Mouse (Mus musculus): ENCODE data around the gene Rnd2. TPM values are rescaled to one million over a fixed set of nuclear protein-coding genes. Genes with fewer than 3 reads are reported as not detected.
"Not testable (repeated sequence)": the region's sequence is repeated elsewhere in the genome, so short reads cannot be mapped to it uniquely, and the experiment has no call there.

Gene Rnd2
- polyA plus RNA-seq, 1 experiment from 2014 or later: 26.4 TPM

DNA sequence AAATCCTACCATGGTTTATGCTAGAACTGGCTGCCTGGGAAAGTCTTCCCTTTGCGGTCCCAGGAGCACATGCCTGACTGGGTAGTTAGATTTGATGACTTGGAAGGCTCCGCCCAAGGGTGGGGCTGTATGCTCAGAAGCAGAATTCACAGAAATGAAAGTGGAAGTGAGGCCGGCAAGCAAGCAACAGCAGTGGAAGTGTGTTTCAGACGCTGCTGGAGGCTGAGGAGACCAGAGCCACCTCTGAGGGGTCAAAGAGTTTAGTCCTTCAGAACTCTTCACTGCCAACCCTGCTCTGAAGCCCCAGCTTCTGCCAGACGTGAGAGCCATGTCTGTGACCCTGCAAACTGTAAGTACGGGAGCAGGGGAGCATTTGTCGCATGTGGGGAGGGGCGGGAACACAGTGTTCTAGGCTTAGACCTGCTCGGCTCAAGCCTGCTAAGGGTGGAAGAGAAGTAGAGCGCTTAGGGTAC, 16.5 kb upstream of the Rnd2 start, which contains the start of gene Ifi35:
Ifi35 (plus strand) TSS at position 134 of the 473 bp plus-strand sequence.
- Histone ChIP-seq H3K4me3 (peak within 1 kb of the TSS; percentile 60), H3K27me3 (replicated peaks) (no peaks in the 10 kb centered on the region), H3K36me3 (peaks cover 30% of the 10 kb centered on the region), H3K9ac (peak within 1 kb of the TSS; percentile 81), H3K4me1 (peaks cover 32% of the 10 kb centered on the region), H3K27ac (replicated peaks) (peak within 1 kb of the TSS; percentile 79), H3K9me3 (no peaks in the 10 kb centered on the region), H3K4me2 (peak within 1 kb of the TSS; percentile 71)
- 15% methylated on average over 10 of the region's 10 CpGs for WGBS
- ATAC-seq (ENCODE audit: extremely low read depth, insufficient number of reproducible peaks, low FRiP score, low TSS enrichment): peak; percentile 54

DNA sequence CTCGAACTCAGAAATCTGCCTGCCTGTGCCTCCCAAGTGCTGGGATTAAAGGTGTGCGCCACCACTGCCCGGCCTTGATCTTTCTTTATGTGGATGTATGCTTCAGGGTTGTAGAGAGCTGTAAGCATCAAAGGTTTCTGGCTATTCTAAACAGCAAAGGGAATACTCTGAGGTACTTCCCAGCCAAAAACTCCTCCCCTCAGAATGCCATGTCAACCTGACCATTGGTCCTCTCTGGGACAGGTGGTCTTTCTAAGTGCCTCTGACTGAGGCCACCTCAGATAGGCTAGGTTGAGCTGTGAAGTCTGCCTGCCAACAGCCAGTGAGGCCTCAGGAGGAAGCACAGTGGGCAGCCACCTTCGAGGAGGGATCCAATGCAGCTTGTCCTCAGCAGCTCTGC, 15.9 kb upstream of the Rnd2 start:
- Histone ChIP-seq H3K27ac (replicated peaks) (peak overlapping the region; percentile 79; the same call in 1 of the 2 replicates), H3K4me2 (peak overlapping the region; percentile 71), H3K4me1 (peaks cover 27% of the 10 kb centered on the region), H3K9me3 (no peaks in the 10 kb centered on the region), H3K27me3 (replicated peaks) (no peaks in the 10 kb centered on the region), H3K4me3 (peak overlapping the region; percentile 60), H3K36me3 (peaks cover 24% of the 10 kb centered on the region), H3K9ac (peak overlapping the region; percentile 81)
- ATAC-seq (ENCODE audit: extremely low read depth, insufficient number of reproducible peaks, low FRiP score, low TSS enrichment): no peak
- WGBS: 75% methylated on average over 4 of the region's 4 CpGs

DNA sequence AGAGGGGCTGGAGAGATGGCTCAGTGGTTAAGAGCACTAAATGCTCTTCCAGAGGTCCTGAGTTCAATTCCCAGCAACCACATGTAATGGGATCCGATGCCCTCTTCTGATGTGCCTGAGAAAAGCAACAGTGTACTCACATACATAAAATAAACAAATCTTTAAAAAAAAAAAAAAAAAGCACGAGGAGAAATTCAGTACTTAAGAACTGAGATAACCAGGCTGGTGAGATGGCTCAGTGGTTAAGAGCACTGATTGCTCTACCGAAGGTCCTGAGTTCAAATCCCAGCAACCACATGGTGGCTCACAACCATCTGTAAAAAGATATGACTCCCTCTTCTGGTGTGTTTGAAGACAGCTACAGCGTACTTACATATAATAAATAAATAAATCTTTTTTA, 15.2 kb upstream of the Rnd2 start:
- H3K36me3 ChIP-seq: peaks cover 17% of the 10 kb centered on the region
- peak overlapping the region; percentile 71; the same call in 1 of the 2 replicates for H3K4me2 ChIP-seq
- ATAC-seq (ENCODE audit: extremely low read depth, insufficient number of reproducible peaks, low FRiP score, low TSS enrichment); H3K27me3 ChIP-seq (replicated peaks); H3K4me3 ChIP-seq; H3K27ac ChIP-seq (replicated peaks); H3K9ac ChIP-seq; H3K9me3 ChIP-seq: not testable (repeated sequence)
- 79% methylated on average over 4 of the region's 4 CpGs for WGBS
- H3K4me1 ChIP-seq: peaks cover 21% of the 10 kb centered on the region

DNA sequence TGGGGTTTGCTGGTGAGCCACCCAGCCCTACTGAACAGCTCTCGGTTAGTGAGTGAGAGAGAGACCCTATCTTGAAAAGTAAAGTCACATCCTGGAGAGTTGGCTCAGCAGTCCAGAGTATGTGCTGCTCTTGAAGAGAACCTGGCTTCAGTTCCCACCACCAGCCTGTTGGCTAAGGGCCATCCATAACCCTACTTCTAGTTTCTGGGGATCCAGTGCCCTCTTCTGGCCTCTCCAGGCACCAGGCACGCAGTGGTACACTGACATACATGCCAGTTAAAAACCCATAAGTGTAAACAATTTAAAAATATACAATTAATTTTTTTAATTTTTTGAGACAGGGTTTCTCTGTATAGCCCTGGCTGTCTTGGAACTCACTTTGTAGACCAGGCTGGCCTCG, 14.4 kb upstream of the Rnd2 start:
- H3K27me3 ChIP-seq (replicated peaks): no peaks in the 10 kb centered on the region
- no peak for ATAC-seq (ENCODE audit: extremely low read depth, insufficient number of reproducible peaks, low FRiP score, low TSS enrichment)
- peaks cover 9% of the 10 kb centered on the region for H3K36me3 ChIP-seq
- no peak overlapping the region for H3K4me3 ChIP-seq
- H3K9ac ChIP-seq: no peak overlapping the region
- no peak overlapping the region for H3K4me2 ChIP-seq
- peaks cover 21% of the 10 kb centered on the region for H3K4me1 ChIP-seq
- no peak overlapping the region for H3K27ac ChIP-seq (replicated peaks)
- H3K9me3 ChIP-seq: no peaks in the 10 kb centered on the region
- 68% methylated on average over 3 of the region's 3 CpGs for WGBS

DNA sequence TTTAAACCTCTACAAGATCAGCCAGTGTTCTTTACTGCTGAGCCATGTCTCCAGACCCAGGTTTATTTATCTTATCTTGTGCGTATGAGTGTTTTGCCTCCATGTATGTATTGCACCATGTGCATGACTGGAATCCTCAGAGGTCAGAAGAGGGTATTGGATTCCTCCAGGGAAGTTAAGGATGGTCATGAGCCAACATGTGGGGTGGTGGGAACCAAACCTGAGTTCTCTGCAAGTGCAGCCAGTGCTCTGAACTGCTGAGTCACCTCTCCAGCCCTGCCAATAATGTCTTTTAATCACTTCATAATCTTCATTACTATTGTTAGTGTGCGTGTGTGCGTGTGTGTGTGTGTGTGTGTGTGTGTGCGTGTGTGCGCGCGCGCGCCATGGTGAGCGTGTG, 13.3 kb upstream of the Rnd2 start:
- no peaks in the 10 kb centered on the region for H3K9me3 ChIP-seq
- no peak overlapping the region for H3K4me3 ChIP-seq
- ATAC-seq (ENCODE audit: extremely low read depth, insufficient number of reproducible peaks, low FRiP score, low TSS enrichment): no peak
- H3K27ac ChIP-seq (replicated peaks): no peak overlapping the region
- peaks cover 2% of the 10 kb centered on the region for H3K36me3 ChIP-seq
- H3K9ac ChIP-seq: no peak overlapping the region
- 90% methylated on average over 10 of the region's 10 CpGs for WGBS
- no peak overlapping the region for H3K4me2 ChIP-seq
- H3K4me1 ChIP-seq: peaks cover 21% of the 10 kb centered on the region
- H3K27me3 ChIP-seq (replicated peaks): no peaks in the 10 kb centered on the region

DNA sequence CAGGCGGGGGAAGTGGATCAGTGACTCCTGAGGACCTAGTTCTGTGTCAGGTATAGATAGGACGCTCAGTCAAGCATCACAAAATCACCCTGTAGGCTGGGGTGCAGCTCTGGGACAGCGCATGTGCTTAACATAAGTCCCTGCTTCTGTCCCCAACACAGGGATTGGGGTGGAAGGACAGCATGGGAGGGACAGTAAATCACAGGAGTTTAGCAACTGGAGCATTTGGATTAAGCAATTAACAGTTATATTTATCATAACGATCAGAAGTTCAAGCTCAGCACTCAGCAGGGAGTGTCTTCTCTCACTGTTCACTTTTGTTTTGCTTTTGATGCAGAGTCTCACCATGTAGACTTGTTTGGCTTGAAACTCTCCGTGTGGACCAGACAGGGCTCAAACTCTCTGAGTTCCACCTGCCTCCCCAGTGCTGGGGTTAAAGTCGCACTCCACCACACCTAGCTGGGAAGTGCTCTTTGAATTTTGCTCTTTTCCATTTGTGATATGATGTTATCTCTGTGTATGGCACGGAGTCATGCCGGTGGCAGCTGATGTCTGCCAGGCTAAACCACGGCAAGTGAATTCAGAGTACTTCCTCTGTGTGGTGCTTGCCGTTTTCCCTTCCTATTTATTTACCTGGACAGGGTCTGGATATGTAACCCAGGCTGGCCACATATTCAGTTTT, 12.6 kb upstream of the Rnd2 start:
- peaks cover 7% of the 10 kb centered on the region for H3K36me3 ChIP-seq
- H3K9ac ChIP-seq: no peak overlapping the region
- H3K4me1 ChIP-seq: peaks cover 21% of the 10 kb centered on the region
- WGBS: 62% methylated on average over 10 of the region's 10 CpGs
- ATAC-seq (ENCODE audit: extremely low read depth, insufficient number of reproducible peaks, low FRiP score, low TSS enrichment): no peak
- H3K4me3 ChIP-seq: no peak overlapping the region
- H3K27ac ChIP-seq (replicated peaks): no peak overlapping the region
- no peak overlapping the region for H3K4me2 ChIP-seq
- H3K9me3 ChIP-seq: no peaks in the 10 kb centered on the region
- H3K27me3 ChIP-seq (replicated peaks): no peaks in the 10 kb centered on the region

DNA sequence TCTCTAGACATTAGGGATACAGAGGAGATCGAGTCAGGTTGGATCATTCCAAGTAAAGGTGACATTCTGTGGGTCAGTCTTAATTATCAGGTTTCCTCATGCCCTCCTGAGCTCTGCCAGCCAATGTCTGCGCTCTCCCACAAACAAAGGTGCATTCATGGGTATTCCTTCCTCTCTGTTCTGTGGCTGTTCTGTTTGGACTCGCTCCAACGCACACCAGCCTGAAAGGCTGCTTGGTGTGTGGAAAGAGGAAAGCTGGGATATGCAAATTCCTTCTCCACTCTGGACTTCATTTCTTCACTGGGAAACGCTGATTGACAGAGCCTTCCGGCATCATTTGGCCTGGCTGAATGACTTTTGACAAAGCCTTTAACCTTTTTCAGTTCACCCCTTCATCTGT, 10.1 kb upstream of the Rnd2 start:
- H3K27me3 ChIP-seq (replicated peaks): no peaks in the 10 kb centered on the region
- no peak overlapping the region for H3K9ac ChIP-seq
- no peak for ATAC-seq (ENCODE audit: extremely low read depth, insufficient number of reproducible peaks, low FRiP score, low TSS enrichment)
- no peak overlapping the region for H3K4me2 ChIP-seq
- no peaks in the 10 kb centered on the region for H3K9me3 ChIP-seq
- peaks cover 8% of the 10 kb centered on the region; the same call in 1 of the 2 replicates for H3K4me1 ChIP-seq
- H3K27ac ChIP-seq (replicated peaks): no peak overlapping the region
- H3K36me3 ChIP-seq: peaks cover 32% of the 10 kb centered on the region
- H3K4me3 ChIP-seq: no peak overlapping the region
- 70% methylated on average over 6 of the region's 6 CpGs for WGBS

DNA sequence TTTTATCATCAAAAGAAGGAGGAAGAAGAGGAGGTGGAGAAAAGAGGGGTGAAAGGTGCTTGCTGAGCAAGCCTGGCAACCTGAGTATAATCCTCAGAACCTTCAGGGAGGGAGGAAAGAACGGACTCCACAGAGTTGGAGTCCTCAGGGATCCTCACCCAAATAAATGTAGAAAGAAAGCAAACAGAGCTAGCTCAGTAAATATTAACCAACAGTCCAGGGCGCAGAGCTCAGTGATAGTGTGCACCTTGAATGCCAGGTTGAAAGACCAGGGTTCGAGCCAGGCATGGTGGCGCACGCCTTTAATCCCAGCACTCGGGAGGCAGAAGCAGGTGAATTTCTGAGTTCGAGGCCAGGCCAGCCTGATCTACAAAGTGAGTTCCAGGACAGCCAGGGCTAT, 9.2 kb upstream of the Rnd2 start:
- peaks cover 8% of the 10 kb centered on the region; the same call in 1 of the 2 replicates for H3K4me1 ChIP-seq
- no peak overlapping the region for H3K9ac ChIP-seq
- H3K4me2 ChIP-seq: no peak overlapping the region
- WGBS: 90% methylated on average over 7 of the region's 7 CpGs
- no peak overlapping the region for H3K4me3 ChIP-seq
- H3K27me3 ChIP-seq (replicated peaks): no peaks in the 10 kb centered on the region
- no peaks in the 10 kb centered on the region for H3K9me3 ChIP-seq
- no peak for ATAC-seq (ENCODE audit: extremely low read depth, insufficient number of reproducible peaks, low FRiP score, low TSS enrichment)
- H3K36me3 ChIP-seq: peaks cover 41% of the 10 kb centered on the region
- no peak overlapping the region for H3K27ac ChIP-seq (replicated peaks)

DNA sequence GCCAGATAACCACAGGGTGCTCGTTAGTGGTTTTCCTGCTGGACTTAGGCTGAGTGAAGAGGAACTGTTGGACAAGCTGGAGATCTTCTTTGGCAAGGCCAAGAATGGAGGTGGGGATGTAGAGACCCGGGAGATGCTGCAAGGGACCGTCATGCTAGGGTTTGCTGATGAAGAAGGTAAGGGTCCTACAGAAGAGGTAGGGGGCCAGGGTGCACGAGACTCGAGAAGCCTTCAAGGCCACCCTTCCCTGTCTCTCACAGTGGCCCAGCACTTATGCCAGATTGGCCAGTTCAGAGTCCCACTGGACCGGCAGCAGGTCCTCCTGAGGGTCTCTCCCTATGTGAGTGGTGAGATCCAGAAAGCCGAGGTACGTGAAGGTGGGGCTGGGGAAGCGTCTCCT, 7.2 kb upstream of the Rnd2 start:
- WGBS: 88% methylated on average over 9 of the region's 9 CpGs
- no peaks in the 10 kb centered on the region for H3K27me3 ChIP-seq (replicated peaks)
- H3K4me1 ChIP-seq: peaks cover 11% of the 10 kb centered on the region
- no peak for ATAC-seq (ENCODE audit: extremely low read depth, insufficient number of reproducible peaks, low FRiP score, low TSS enrichment)
- no peaks in the 10 kb centered on the region for H3K9me3 ChIP-seq
- no peak overlapping the region for H3K27ac ChIP-seq (replicated peaks)
- peaks cover 61% of the 10 kb centered on the region for H3K36me3 ChIP-seq
- no peak overlapping the region for H3K4me3 ChIP-seq
- no peak overlapping the region for H3K9ac ChIP-seq
- H3K4me2 ChIP-seq: no peak overlapping the region

DNA sequence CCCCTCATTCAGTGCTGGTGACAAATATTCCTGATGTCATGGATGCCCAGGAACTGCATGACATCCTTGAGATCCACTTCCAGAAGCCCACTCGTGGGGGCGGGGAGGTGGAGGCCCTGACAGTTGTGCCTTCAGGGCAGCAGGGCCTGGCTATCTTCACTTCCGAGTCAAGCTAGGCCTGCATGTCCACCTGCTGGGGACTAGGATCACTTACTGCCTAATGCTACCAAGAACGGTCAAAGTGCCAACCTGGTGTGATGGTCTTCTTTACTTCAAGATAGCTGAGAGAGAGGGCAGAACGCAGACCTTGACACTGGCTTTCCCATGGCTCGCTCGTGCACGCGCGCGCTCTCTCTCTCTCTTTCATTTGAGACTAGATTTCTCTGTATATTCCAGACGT, 6.6 kb upstream of the Rnd2 start:
- Histone ChIP-seq H3K4me3 (no peak overlapping the region), H3K27ac (replicated peaks) (no peak overlapping the region), H3K9me3 (no peaks in the 10 kb centered on the region), H3K4me2 (no peak overlapping the region), H3K27me3 (replicated peaks) (no peaks in the 10 kb centered on the region), H3K36me3 (peaks cover 64% of the 10 kb centered on the region), H3K9ac (no peak overlapping the region), H3K4me1 (peaks cover 17% of the 10 kb centered on the region)
- ATAC-seq (ENCODE audit: extremely low read depth, insufficient number of reproducible peaks, low FRiP score, low TSS enrichment): no peak
- 81% methylated on average over 12 of the region's 12 CpGs for WGBS

DNA sequence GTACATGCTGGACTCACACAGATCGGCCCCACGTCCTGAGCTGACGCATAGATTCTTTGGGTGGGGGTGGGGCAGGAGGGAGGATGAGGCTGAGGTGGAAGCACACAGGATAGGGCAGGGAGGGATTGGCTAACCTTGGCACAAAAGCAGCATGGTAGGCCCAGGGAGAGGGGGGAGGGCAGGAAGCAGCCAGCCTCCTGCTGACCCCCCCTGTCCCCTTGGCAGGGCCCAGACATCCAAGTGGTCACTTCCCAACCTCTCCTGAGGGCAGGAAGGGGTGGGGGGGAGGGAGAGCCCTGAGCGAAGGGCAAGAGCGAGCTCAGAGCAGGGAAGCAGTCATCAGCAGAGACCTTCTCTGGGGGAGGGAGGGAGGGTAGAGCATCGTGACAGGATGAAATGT, 5.1 kb upstream of the Rnd2 start:
- Histone ChIP-seq H3K27me3 (replicated peaks) (no peaks in the 10 kb centered on the region), H3K27ac (replicated peaks) (no peak overlapping the region), H3K4me2 (no peak overlapping the region), H3K36me3 (peaks cover 64% of the 10 kb centered on the region), H3K4me3 (no peak overlapping the region), H3K4me1 (peaks cover 29% of the 10 kb centered on the region), H3K9ac (no peak overlapping the region), H3K9me3 (no peaks in the 10 kb centered on the region)
- no peak for ATAC-seq (ENCODE audit: extremely low read depth, insufficient number of reproducible peaks, low FRiP score, low TSS enrichment)
- 37% methylated on average over 6 of the region's 6 CpGs for WGBS

DNA sequence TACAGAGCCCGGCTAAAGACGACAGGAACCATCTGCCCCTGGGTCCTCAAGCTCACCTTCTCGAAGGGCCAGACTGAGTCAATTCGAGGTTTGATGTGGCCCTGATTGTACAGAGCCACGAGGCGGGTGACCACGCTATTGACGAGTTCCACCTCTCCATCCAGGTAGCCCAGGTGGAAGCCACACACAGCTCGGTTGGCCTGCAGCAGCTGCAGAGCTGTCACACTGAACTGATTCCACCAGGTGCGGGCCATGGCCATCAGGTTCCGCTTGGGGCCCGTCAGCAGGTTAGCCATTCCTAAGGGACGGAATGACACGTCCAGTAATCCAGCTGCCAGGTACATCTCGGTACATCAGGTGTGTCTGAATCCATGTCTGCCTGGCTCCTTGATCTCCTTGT, 4.5 kb upstream of the Rnd2 start:
- ATAC-seq (ENCODE audit: extremely low read depth, insufficient number of reproducible peaks, low FRiP score, low TSS enrichment): no peak
- Histone ChIP-seq H3K9ac (no peak overlapping the region), H3K4me2 (no peak overlapping the region), H3K36me3 (peaks cover 64% of the 10 kb centered on the region), H3K27ac (replicated peaks) (no peak overlapping the region), H3K4me1 (peaks cover 31% of the 10 kb centered on the region), H3K4me3 (no peak overlapping the region), H3K9me3 (no peaks in the 10 kb centered on the region), H3K27me3 (replicated peaks) (no peaks in the 10 kb centered on the region)
- WGBS: 81% methylated on average over 15 of the region's 15 CpGs

Measured in heart, embryonic 13.5 days (tissue).